Mouse (Mus musculus) gastrocnemius, postnatal 14 days (tissue): ENCODE data around the gene 6430548M08Rik. TPM values are rescaled to one million over a fixed set of nuclear protein-coding genes. Genes with fewer than 3 reads are reported as not detected.

Source experiments
- DNase-seq: peaks from one replicate; pipeline ENCODE4 v3.0.0; 2021; ENCODE audit warnings: mixed read lengths
- intact Hi-C: fragments of 180-260 bp; cut with DNase I; formaldehyde crosslinking; loops from one replicate; pipeline ENCODE4 v1.15.1; 2025; ENCODE audit warnings: low total_unique reads
- total RNA-seq, 2 experiments: library from RNA; stranded (reverse); gene quantifications; 2 replicates each; pipeline ENCODE4 v1.2.3; 2021

Gene 6430548M08Rik
- total RNA-seq, 2 experiments from 2014 or later, result 16.7 to 20.3 TPM

DNA sequence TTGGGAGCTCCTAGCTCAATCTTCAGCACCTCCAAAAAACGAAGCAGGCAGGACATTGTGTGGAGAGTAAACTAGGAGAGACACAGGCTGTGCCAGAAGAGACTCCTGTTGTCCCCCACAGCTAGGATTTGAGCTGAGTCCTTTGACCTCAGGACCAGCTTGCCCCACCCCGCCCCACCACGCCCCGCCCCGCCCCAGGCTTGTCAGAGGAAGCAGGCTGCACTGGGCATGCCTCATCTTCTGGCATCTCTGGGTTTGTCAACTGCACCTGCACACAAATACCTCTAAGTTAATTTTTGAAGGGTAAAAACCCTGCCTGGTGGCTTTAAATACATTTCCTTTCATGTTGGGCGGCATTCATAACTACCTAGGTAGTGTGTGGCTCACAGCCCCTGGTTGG is 87.4 kb downstream of the 6430548M08Rik start:
- intact Hi-C loops, result no loop called here
- DNase-seq, result no peak

DNA sequence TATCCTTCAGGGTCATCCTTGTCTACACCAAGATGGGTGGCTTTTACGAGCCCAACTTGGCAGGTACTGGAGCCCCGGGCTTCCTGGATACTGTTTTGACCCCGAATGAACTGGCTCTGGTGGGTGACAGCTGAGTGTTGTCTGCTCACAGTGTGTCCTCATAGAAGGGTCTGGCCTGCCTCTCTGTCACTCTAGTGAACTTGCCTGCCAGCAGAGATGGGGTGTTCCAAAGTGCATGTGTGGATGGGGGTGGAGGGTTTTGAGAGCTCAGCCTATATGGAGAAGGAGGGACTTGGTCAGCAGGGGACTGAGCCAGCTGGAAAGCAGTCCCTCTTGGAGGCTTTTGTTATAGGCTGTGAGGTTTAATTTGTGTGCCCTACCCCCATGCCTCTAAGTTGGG is 88.6 kb downstream of the 6430548M08Rik start:
- intact Hi-C loops, result no loop called here
- no peak for DNase-seq

DNA sequence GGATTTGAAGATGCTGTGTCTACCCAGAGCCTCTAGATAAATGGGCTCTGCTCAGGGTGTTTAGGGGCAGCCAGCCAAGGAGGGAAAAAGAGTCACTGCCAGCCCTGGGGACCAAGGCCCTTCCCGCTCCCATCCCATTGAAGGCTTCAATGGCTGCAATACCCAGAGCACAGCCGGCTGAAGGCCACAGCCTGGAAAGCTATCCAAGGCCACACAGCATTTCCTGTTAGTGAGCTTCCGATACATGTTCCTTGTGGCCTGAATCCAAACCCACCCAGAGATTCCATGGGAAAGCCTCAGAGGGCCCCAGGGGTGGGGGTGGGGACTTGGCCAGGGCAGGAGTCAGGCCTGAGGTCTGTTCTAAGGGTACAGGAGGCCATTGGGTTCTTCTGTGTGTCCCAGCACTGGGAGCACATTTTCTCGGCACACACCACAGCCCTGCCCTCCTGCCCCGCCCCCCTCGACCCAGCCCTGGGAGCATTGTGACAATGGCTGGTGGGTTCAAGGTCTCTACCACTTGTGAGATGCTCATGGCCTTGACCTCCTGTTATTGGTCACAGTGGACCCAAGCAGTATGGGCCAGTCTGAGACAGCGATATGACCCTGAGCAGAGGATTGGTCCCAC is 90.9 kb downstream of the 6430548M08Rik start:
- DNase-seq, result peak; percentile 39
- intact Hi-C loops, result no loop called here

DNA sequence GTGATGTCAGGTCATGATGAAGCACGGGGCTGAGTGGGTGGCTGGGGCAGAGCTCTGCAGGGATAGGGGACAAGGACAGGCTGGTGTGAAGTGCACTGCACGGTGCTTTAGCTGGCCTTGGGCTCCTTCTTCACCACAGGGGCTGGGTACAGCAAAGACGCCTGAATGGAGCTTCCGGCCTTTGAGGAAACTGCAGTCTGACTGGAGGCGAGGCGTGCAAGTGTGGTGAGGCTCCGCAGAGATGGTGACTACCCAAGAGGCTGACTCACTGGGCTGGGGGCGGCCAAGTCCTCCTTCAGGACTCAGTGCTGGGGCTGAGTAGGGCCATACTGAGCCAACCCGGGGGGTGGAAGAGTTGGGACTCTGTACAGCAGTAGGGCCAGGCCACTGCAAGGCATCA is 92.0 kb downstream of the 6430548M08Rik start:
- no peak for DNase-seq
- intact Hi-C loops, result no loop called here

DNA sequence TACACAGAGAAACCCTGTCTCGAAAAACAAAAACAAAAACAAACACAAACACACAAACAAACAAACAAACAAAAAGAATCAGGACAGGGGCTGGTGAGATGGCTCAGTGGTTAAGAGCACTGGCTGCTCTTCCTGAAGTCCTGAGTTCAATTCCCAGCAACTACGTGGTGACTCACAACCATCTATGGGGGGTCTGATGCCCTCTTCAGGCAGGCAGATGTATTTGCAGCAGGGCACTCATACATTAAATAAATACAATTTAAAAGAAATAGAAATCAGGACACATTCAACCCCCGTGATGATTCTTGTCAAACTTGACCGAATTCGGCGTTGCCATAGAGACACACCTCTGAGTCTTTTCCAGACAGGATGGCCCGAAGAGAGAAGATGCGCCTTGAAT is 93.4 kb downstream of the 6430548M08Rik start:
- intact Hi-C loops, result no loop called here
- DNase-seq, result no peak

DNA sequence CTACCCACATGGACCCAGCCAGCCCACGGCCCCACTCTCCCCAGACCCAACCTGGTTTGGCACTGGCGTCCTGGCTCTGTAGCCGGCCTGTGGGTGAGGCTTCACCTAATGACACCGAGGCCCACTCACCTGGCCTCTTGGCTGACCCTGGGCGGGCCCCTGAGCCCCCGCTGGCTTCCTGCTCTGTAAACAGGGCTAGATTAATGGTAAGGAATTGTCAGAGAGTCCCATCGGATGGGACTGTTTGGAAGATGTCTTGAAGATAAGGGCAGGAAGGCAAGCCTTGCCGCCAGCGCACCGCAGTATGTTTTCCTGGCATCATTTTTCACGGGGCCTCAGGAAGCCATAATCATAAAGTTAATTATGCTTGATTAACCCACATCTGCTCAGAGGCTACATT is 94.2 kb downstream of the 6430548M08Rik start:
- intact Hi-C loops, result no loop called here
- DNase-seq, result no peak

DNA sequence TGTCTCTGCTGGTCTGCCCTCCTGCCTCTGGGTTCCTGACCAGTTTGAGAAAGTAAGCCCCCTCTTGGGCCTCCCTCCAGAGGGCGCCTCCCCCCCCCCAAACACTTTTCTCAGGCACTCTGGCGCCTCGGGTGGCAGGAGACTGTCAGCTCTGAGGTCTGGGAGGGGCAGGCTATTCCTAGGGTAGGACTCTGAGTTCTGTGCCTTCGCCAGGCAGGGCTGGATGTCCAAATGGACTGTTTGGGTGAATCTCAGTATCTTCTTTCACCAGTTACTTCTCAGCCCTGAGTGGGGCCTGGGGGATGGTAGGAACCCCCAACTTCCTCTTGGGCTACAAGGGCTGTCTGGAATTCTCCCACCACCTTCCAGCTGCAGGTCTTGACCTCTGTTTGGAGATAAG is 97.4 kb downstream of the 6430548M08Rik start:
- intact Hi-C loops, result no loop called here
- DNase-seq, result peak; percentile 38

DNA sequence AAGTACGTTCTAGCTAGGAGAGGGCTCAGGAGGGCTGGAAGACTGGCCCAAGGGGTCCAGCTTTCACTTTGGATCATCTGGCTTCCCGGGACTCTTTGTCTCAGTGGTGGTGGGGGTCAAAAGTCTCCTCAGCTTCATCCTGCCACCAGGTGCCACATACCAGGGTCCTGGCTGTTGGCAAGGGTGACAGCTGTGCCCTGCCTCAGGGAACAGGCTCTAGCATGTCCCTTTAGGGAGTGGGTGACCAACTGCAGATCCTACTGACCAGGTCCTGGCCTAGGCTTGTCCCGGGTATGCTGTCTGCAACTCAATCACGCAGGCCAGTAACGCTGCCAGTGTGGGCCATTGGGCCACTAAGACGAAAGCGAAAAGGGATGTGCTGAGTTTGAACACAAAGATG is 98.6 kb downstream of the 6430548M08Rik start:
- no peak for DNase-seq
- intact Hi-C loops, result no loop called here

DNA sequence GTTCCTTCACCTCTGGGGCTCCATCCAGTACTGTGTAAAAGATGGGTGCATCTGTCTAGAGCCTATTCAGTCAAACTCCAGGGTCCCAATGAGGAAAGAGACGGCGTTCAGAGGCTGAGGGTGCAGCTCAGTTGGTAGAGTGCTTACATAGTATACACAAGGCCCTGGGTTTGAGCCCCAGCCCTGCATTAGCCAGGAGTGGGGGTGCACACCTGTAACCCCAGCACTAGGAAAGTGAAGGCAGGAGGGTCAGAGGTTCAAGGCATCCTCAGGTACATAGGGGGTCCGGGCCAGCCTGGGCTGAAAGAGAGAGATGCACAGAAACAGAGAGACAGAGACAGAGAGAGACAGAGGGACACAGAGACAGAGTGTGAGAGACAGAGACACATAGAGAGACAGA is 99.3 kb downstream of the 6430548M08Rik start:
- intact Hi-C loops, result no loop called here
- no peak for DNase-seq

DNA sequence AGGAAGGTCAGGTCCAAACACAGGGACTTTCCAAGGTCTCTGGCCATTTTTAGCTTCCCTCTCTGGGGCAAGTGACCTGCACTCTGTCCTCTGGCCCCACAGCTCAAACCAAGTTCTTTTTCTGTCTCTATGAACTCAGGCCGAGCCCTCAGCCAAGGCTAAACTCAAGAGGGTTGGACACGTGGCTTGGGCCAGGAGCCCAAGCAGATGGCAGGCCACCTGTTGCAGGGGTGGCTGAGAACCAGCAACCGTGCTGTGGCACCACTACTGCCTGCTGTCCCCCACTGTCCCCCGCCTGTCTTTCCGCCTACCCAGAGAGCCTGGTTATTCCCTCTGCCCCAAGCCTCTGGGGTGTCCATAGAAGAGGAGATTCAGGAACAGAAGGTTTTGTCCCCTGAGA is 100.0 kb downstream of the 6430548M08Rik start:
- DNase-seq, result peak; percentile 85
- intact Hi-C loops, result no loop called here

Other genes starting within 250 kb of the 6430548M08Rik start
- 10 to 100 TPM; 41.1 to 49.5 TPM for gene Usp10, start 203.8 kb upstream of the 6430548M08Rik start, total RNA-seq
- 1 to 10 TPM; 5.6 to 6.0 TPM for gene Gm20388, start 203.3 kb upstream of the 6430548M08Rik start, total RNA-seq
- gene Crispld2, start 121.7 kb upstream of the 6430548M08Rik start, total RNA-seq, result 1 to 10 TPM; 5.7 to 5.9 TPM
- gene Zdhhc7, start 12.7 kb upstream of the 6430548M08Rik start, total RNA-seq, result 10 to 100 TPM; 21.0 to 21.2 TPM
- gene Fam92b, start 63.3 kb downstream of the 6430548M08Rik start, total RNA-seq, result not detected
- gene Gse1, start 114.3 kb downstream of the 6430548M08Rik start, total RNA-seq, result 10 to 100 TPM; 22.7 to 28.7 TPM